Mouse (Mus musculus) adrenal gland, postnatal 4 days (tissue): ENCODE measurements around the gene Olfml2a. TPM values are rescaled to one million over a fixed set of nuclear protein-coding genes. Genes with fewer than 3 reads are reported as not detected.
"Not testable (repeated sequence)": the region's sequence is repeated elsewhere in the genome, so short reads cannot be mapped to it uniquely, and the experiment has no call there.

Experiments
- DNase-seq, 2 experiments: peaks; one replicate each; pipeline ENCODE4 v3.0.0; 2021 to 2022; ENCODE audit warnings: low spot score in 2 of 2, mixed read lengths in 2 of 2
- total RNA-seq, 2 experiments: library from RNA; stranded (reverse); gene quantifications; 2 replicates each; pipeline ENCODE4 v1.2.3; 2021

Olfml2a gene
- total RNA-seq, 2 experiments from 2014 or later: 31.6 to 31.7 TPM

GRCm38 (mm10) chr2:39007865-39008264 is 76.1 kb downstream of the Olfml2a start:
- DNase-seq: peak; percentile 88 to 89

- DNase-seq: no peak
These were observed 76.6 kb downstream of the Olfml2a start for GRCm38 (mm10) chr2:39008350-39008851.

GRCm38 (mm10) chr2:39008954-39009365 is 77.2 kb downstream of the Olfml2a start:
- DNase-seq: no peak

DNA sequence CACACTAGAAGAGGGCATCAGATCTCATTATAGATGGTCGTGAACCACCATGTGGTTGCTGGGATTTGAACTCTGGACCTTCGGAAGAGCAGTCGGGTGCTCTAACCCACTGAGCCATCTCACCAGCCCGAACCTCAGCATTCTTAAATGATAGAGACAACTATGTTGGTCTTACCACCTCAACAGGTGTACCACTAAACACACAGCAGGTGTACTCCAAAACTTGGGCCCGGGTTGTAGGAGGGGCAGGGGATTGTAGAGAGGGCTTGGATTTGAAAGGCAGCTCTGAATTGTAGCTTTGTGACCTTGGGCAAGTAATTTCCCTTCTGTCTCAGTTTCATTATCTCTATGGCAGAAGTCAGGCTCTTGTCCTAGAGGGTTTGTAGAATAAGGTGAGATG is 78.4 kb downstream of the Olfml2a start:
- DNase-seq: not testable (repeated sequence)

GRCm38 (mm10) chr2:39011264-39011663 is 79.5 kb downstream of the Olfml2a start:
- no peak for DNase-seq

DNA sequence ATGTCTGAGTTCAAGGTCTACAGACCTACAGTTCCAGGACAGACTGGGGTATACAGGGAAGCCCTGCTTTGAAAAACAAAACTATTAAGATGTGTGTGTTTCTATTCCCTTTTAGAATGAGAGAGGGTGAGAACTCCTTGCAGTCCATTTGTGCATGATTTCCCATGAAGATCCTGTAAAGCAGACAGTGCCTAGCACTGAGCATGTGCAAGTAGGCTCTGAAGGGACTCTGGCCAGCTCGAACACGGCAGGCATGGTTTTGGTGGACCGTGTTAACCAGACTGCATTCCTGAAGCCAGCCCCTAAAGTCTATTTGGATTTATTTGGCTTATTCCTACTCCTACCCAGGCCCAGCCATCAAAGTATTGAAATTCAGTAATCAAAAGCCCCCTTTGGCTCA is 80.2 kb downstream of the Olfml2a start:
- no peak for DNase-seq

DNA sequence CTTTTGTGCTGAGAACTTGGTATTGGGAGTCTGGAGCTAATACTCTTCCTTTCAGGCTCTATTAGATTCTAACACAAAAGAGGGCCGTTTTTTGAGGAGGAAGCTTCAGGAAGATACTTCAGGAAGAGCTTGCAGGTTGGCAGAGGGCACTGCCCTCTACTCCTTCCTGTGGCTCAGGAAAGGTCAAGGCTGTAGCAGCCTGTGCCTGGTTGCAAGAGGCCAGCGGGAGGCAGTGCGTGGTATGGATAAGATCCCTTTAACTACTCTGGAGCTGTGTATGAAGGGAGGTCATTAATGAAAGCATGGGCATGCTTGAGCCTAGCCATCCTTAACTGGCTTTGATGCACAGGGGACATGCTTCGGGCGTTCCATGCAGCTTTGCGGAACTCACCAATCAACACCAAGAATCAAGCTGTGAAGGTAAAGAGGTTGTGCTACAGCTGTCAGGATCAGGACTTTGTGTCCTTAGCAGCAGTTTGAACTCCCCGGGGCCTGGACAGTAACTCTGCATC is 81.0 kb downstream of the Olfml2a start:
- DNase-seq: no peak

Other genes starting within 250 kb of the Olfml2a start
- 100 to 1,000 TPM; 432 to 438 TPM for gene Nr5a1, start 217.4 kb upstream of the Olfml2a start, total RNA-seq
- gene Nr6a1, start 4.3 kb upstream of the Olfml2a start, total RNA-seq: 1 to 10 TPM; 6.3 to 8.0 TPM
- gene Wdr38, start 65.5 kb downstream of the Olfml2a start, total RNA-seq: under 1 TPM; 0.67 to 0.73 TPM
- gene Arpc5l, start 73.4 kb downstream of the Olfml2a start, total RNA-seq: 10 to 100 TPM; 67.1 to 68.3 TPM
- 100 to 1,000 TPM; 646 to 654 TPM for gene Rpl35, start 73.6 kb downstream of the Olfml2a start, total RNA-seq
- gene Golga1, start 133.6 kb downstream of the Olfml2a start, total RNA-seq: 10 to 100 TPM; 35.8 to 38.8 TPM